Mouse (Mus musculus): ENCODE measurements around the gene Arhgap8.

DNA sequence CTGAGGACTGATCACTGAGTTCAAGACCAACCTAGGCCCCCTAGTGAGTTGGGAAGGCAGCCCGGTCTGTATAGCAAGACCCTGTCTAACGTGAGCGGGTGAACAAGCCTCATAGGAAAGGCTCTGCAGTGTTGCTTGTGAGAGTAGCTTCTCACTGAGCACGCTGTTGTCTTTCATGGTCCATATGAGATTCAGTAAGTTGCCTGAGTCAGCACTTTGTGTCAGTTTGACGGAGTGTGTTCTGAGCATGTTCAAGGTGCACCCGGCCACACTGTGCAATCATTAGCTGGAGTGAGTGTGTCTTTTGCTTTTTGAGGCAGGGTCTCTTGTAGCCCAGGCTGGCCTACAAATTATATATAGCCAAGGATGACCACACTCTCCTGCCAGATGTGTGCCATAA, 28.3 kb upstream of the Arhgap8 start:
- TF ChIP-seq POLR2A (IDR thresholded peaks at IDR 0.05; ENCODE audit: control insufficient read depth, extremely low read depth, insufficient read depth, low read length, poor library complexity): no peak
- TF ChIP-seq CTCF (IDR thresholded peaks at IDR 0.05; ENCODE audit: borderline replicate concordance, control insufficient read depth, extremely low read depth, insufficient read depth, low read length, poor library complexity): no peak

All from thymus, adult 2 months (tissue).